Mouse (Mus musculus) ES-E14 (cell line): ENCODE results near the gene Syt3. TPM values are rescaled to one million over a fixed set of nuclear protein-coding genes. Genes with fewer than 3 reads are reported as not detected.
A peak's percentile ranks its signal among the peaks of the same experiment; 100 is the strongest.

Experiments
- DNase-seq: peaks from one replicate; pipeline ENCODE4 v3.0.0-alpha.2; 2013; ENCODE audit warnings: low read depth, low spot score
- H3K27ac ChIP-seq: 2 replicates; pipeline ENCODE4 v1.5.1; 2012; ENCODE audit warnings: low read depth, mild to moderate bottlenecking, low read length, moderate library complexity, mixed read lengths; ENCODE audit not compliant: poor library complexity, insufficient read depth, severe bottlenecking
- H3K36me3 ChIP-seq: 2 replicates; pipeline ENCODE4 v1.6.1; 2012; ENCODE audit warnings: mild to moderate bottlenecking, low read length, moderate library complexity, mixed read lengths; ENCODE audit not compliant: control insufficient read depth, poor library complexity, insufficient read depth, severe bottlenecking
- H3K4me1 ChIP-seq, 2 experiments: fragments of 150-350 bp in 1 of 2; sonication (generic) in 1 of 2; 2 replicates each; pipeline ENCODE4 v1.6.1; 2012; ENCODE audit warnings: low read length in 2 of 2, mild to moderate bottlenecking in 1 of 2, mixed read lengths in 1 of 2; ENCODE audit not compliant: control insufficient read depth in 2 of 2, insufficient read depth in 2 of 2, poor library complexity in 1 of 2
- H3K4me3 ChIP-seq, 2 experiments: fragments of 150-350 bp in 1 of 2; sonication (generic) in 1 of 2; 2 replicates each; pipeline ENCODE4 v1.5.1; 2012; ENCODE audit warnings: low read length in 2 of 2, low read depth in 1 of 2, mild to moderate bottlenecking in 1 of 2, mixed read lengths in 1 of 2; ENCODE audit not compliant: insufficient read depth in 1 of 2, poor library complexity in 1 of 2, severe bottlenecking in 1 of 2
- H3K9ac ChIP-seq: 2 replicates; pipeline ENCODE4 v1.6.1; 2012; ENCODE audit warnings: low read depth, mild to moderate bottlenecking, low read length, mixed read lengths; ENCODE audit not compliant: poor library complexity, insufficient read depth, severe bottlenecking
- H3K9me3 ChIP-seq: fragments of 150-350 bp; sonication (generic); 2 replicates; pipeline ENCODE4 v1.6.1; 2012; ENCODE audit warnings: low read depth, mild to moderate bottlenecking, low read length; ENCODE audit not compliant: control insufficient read depth, insufficient read depth
- CHD2 ChIP-seq: IDR thresholded peaks from 2 replicates; pipeline ENCODE4 v1.6.1; 2014; ENCODE audit warnings: mild to moderate bottlenecking, low read depth, low read length, inconsistent platforms
- HCFC1 ChIP-seq: IDR thresholded peaks from 2 replicates; pipeline ENCODE4 v1.6.1; 2012; ENCODE audit warnings: low read length, inconsistent platforms, borderline replicate concordance; ENCODE audit not compliant: insufficient read depth
- MAFK ChIP-seq: IDR thresholded peaks from 2 replicates; pipeline ENCODE4 v1.6.1; 2014; ENCODE audit warnings: mild to moderate bottlenecking, low read depth, low read length, inconsistent platforms; ENCODE audit not compliant: insufficient read depth
- ZC3H11A ChIP-seq: IDR thresholded peaks from 2 replicates; pipeline ENCODE4 v1.6.1; 2012; ENCODE audit warnings: low read depth, mild to moderate bottlenecking, inconsistent platforms, low read length, borderline replicate concordance
- ZNF384 ChIP-seq: IDR thresholded peaks from 2 replicates; pipeline ENCODE4 v1.6.1; 2012; ENCODE audit warnings: low read depth, low read length, inconsistent platforms
- in situ Hi-C, 2 experiments: fragments of 600-800 bp; cut with MboI; formaldehyde crosslinking; loops; one replicate each; pipeline ENCODE4 v1.15.1; 2025; ENCODE audit warnings: low sequenced_read_pairs in 2 of 2, inconsistent platforms in 1 of 2; ENCODE audit not compliant: unreplicated experiment in 2 of 2
- total RNA-seq: library from RNA; depleted of rRNA; stranded (reverse); fragments of 300-350 nt; gene quantifications from 2 replicates; pipeline ENCODE4 v1.2.3, GENCODE M21; 2012

The Syt3 gene
- total RNA-seq, 1 experiment, result 5.8 TPM

DNA sequence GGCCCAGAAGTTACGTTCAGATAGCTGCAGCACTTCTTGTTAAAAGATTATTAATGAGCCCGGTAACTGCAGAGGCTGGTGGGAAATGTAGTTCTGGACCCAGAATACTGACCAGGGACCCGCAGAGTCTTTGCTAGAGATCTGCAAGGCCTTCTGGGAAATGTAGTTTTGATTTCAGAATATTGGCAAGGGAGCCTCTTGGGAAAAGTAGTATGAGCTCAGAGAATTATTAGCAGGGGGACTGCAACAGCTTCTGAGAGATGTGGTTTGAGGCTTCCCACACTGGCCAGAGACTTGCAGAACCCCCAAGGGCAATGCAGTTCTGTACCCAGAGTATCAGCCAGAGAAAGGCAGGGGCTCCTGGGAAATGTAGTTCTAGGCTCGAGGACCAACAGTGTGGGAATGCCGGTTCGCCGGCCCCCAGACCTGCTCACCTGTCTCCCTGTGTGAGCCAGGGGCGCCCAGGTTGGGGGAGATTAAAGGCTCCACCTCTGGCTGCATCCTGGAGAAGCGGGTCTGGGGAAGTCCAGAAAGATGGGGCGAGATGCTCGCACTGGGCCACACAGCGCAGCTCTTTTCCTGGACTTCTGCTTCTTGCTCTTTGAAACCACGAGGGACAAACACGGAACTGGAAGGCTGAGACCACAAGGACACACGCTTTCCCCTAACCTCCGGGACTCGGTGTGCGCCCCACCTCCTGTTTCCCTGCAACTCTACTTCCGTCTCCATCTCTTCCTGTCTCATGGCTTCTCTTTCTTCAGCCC lies 9.8 kb upstream of the Syt3 start:
- peak; percentile 75 for DNase-seq
- TF ChIP-seq HCFC1, result peak; percentile 97
- TF ChIP-seq CHD2, result no peak
- peak overlapping the region; percentile 69 to 80 for H3K4me3 ChIP-seq
- no peaks in the 10 kb centered on the region for H3K36me3 ChIP-seq
- peak overlapping the region; percentile 80 for H3K9ac ChIP-seq
- no peaks in the 10 kb centered on the region for H3K9me3 ChIP-seq
- H3K27ac ChIP-seq, result peak overlapping the region; percentile 97
- in situ Hi-C loops, result no loop called here
- H3K4me1 ChIP-seq, result peaks cover 0 to 7% of the 10 kb centered on the region in 2 experiments; a peak in 2 of 4 replicates

DNA sequence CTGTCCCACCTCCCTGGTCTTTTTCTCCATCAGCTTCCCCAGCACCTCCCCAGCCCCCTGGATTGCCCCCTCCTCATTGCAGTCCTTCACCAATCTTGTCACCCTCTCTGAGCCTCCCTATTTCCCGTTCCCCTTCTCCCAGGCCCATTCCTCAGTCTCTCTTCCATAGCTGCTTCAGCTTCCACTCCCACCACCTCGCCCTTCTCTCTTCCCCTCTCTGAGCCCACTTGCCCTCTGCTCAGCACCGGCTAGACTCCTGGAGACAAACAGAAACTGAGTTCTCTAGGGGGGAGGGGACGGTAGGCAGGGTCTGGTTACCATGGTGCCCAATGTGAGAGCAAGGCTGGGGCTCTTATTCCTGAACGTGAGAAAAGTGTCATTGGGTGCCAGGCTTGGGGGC lies 9.1 kb upstream of the Syt3 start:
- H3K4me1 ChIP-seq, result peaks cover 0 to 7% of the 10 kb centered on the region in 2 experiments; a peak in 2 of 4 replicates
- in situ Hi-C loops, result no loop called here
- H3K27ac ChIP-seq, result peak overlapping the region; percentile 97
- peak overlapping the region; percentile 69 to 80 for H3K4me3 ChIP-seq
- DNase-seq, result peak; percentile 90
- TF ChIP-seq ZC3H11A (no peak), ZNF384 (no peak), MAFK (no peak), CHD2 (no peak), HCFC1 (no peak)
- H3K9ac ChIP-seq, result peak overlapping the region; percentile 80
- no peaks in the 10 kb centered on the region for H3K36me3 ChIP-seq
- H3K9me3 ChIP-seq, result no peaks in the 10 kb centered on the region

DNA sequence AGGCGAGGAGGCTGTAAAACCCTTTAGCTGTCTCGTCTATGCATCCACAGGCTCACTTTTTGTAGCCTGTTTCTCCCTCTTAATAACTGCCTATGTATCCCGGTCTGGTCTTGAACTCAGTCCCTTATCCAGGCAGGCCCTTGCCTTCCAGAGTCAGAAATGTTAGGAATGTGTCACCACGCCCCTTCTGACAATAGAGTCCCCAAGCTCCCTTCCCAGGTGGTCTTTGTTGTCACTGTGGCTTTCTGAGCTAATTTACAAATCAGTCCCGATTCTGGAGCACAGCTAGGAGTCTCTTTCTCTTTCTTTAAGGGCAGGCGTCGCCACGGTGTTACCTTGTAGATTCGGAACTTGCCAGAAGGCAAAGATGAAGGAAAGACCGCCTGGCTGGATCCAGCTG lies 8.7 kb upstream of the Syt3 start:
- Histone ChIP-seq H3K9ac (peak overlapping the region; percentile 80; the same call in 1 of the 2 replicates), H3K4me3 (peak overlapping the region; percentile 69 to 80), H3K27ac (peak overlapping the region; percentile 97), H3K4me1 (peaks cover 0 to 7% of the 10 kb centered on the region in 2 experiments; a peak in 2 of 4 replicates), H3K36me3 (no peaks in the 10 kb centered on the region), H3K9me3 (no peaks in the 10 kb centered on the region)
- TF ChIP-seq MAFK (no peak), CHD2 (peak; percentile 46), ZC3H11A (no peak)
- DNase-seq, result peak; percentile 94
- in situ Hi-C loops, result no loop called here

DNA sequence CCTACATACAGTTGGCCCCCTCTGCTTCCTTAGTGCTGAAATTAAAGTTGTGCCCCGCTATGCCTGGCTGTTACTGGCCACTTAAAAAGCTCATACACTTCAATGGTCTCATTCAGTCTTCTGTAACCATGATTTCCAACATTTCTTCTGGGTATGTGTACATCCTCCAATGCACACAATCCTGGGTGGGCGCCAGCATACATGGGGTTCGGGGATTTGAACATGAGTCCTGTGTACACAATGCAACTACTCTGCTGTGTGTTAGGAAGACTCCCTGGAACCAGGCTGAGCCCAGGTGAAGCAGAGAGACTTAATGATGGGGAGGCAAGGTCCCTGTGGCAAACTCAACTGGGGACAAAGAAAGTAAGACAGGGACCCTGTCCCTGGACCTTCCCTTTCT lies 8.1 kb upstream of the Syt3 start:
- Histone ChIP-seq H3K9me3 (no peaks in the 10 kb centered on the region), H3K4me1 (peaks cover 0 to 7% of the 10 kb centered on the region in 2 experiments; a peak in 2 of 4 replicates), H3K4me3 (no peak overlapping the region; a peak in 1 of 4 replicates), H3K36me3 (peaks cover 3% of the 10 kb centered on the region; the same call in 1 of the 2 replicates), H3K9ac (peak overlapping the region; percentile 4; the same call in 1 of the 2 replicates), H3K27ac (peak overlapping the region; percentile 97)
- in situ Hi-C loops, result no loop called here
- TF ChIP-seq MAFK, result no peak
- TF ChIP-seq HCFC1, result no peak
- TF ChIP-seq ZNF384, result no peak
- no peak for TF ChIP-seq ZC3H11A
- no peak for TF ChIP-seq CHD2
- no peak for DNase-seq
